Mouse (Mus musculus): Measurements from ENCODE around the gene Olfml1. TPM values are rescaled to one million over a fixed set of nuclear protein-coding genes. Genes with fewer than 3 reads are reported as not detected.

Gene Olfml1
- polyA plus RNA-seq, 1 experiment from 2014 or later, result 7.0 TPM

- Histone ChIP-seq H3K4me3 (no peak within 1 kb of the TSS), H3K9ac (no peak within 1 kb of the TSS), H3K27me3 (replicated peaks) (no peaks in the 10 kb centered on the region), H3K4me2 (replicated peaks) (no peak within 1 kb of the TSS), H3K4me1 (no peaks in the 10 kb centered on the region), H3K36me3 (no peaks in the 10 kb centered on the region), H3K27ac (no peak within 1 kb of the TSS), H3K9me3 (no peaks in the 10 kb centered on the region)
- 83% methylated on average over 2 of the region's 2 CpGs for WGBS
- ATAC-seq (ENCODE audit: low FRiP score, low read depth), result no peak
Observed at GRCm38 (mm10) chr7:107625061-107625460, 57.8 kb downstream of the Olfml1 start, which contains the start of gene 5330417H12Rik. Gene 5330417H12Rik, minus strand, starts transcription at chr7:107625161.

DNA sequence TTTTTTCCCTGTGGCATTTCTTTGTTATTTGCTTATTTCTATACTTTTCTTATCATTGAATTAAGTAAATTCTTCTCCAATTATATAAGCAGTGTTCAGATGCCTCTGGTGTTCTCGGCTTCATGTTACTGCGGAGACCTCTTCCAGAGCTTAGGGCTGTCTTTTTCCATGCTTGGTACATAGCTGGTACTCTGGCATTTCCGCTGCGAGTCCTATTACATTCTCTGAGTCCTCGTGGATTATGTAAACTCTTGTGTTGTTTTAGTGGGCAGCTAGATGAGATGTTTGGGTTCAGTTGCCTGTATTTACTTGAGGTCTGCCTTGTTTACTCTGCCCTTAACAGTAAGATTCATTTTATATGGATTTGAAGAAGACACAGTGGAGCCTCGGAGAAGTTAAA is 58.5 kb downstream of the Olfml1 start:
- 87% methylated on average over 6 of the region's 6 CpGs for WGBS
- Histone ChIP-seq H3K36me3 (no peaks in the 10 kb centered on the region), H3K4me2 (replicated peaks) (no peak overlapping the region), H3K4me3 (no peak overlapping the region), H3K9me3 (no peaks in the 10 kb centered on the region), H3K9ac (no peak overlapping the region), H3K27me3 (replicated peaks) (no peaks in the 10 kb centered on the region), H3K27ac (no peak overlapping the region), H3K4me1 (no peaks in the 10 kb centered on the region)
- no peak for ATAC-seq (ENCODE audit: low FRiP score, low read depth)

DNA sequence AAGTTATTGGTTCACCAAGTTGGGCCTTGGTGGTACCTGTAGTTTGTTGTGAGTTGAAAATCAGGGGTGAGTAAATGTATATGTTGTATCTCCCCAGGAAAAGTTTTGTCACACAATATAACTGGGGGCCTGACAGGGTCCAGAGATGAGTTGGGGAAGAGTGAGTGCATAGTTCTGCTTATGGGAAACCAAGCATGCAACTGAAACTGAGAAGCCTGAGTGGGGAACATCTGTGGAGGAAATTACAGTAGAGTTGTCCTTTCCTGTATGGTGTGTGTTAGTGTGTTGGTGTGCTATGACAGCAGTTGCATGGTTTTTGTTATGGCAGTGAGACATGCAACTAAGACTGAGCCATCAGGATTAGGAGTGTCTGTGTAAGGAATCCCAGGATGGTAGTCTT is 61.1 kb downstream of the Olfml1 start:
- no peak for ATAC-seq (ENCODE audit: low FRiP score, low read depth)
- Histone ChIP-seq H3K4me3 (no peak overlapping the region), H3K9me3 (no peaks in the 10 kb centered on the region), H3K9ac (no peak overlapping the region), H3K27me3 (replicated peaks) (no peaks in the 10 kb centered on the region), H3K4me1 (no peaks in the 10 kb centered on the region), H3K4me2 (replicated peaks) (no peak overlapping the region), H3K36me3 (no peaks in the 10 kb centered on the region), H3K27ac (no peak overlapping the region)

GRCm38 (mm10) chr7:107633201-107633600 is 66.0 kb downstream of the Olfml1 start:
- H3K9me3 ChIP-seq, result no peaks in the 10 kb centered on the region
- no peaks in the 10 kb centered on the region for H3K36me3 ChIP-seq
- no peaks in the 10 kb centered on the region for H3K27me3 ChIP-seq (replicated peaks)
- no peaks in the 10 kb centered on the region for H3K4me1 ChIP-seq
- no peak for ATAC-seq (ENCODE audit: low FRiP score, low read depth)
- 96% methylated on average over 4 of the region's 4 CpGs for WGBS
- no peak overlapping the region for H3K27ac ChIP-seq
- no peak overlapping the region for H3K9ac ChIP-seq
- H3K4me2 ChIP-seq (replicated peaks), result no peak overlapping the region
- H3K4me3 ChIP-seq, result no peak overlapping the region

GRCm38 (mm10) chr7:107637398-107637797 is 70.2 kb downstream of the Olfml1 start:
- H3K4me3 ChIP-seq, result no peak overlapping the region

DNA sequence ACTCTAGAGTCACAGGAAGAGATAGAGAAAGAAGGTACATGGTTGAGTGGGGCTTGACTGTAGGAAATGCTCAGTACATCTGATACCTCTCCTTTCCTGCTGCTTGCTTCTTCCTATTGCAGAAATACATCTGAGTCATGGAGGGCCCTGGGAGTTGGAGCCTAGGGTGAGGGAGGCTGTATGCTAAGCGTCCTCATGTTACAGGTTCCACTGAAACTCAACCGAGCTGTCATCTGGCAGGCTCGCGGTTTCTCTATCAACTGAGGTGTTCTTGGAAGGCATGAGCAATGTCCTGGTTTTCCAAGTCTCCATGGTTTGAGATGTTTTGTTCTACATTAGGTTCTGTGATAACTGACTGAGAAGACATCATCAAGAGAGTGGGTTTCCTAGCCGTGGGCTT is 70.8 kb downstream of the Olfml1 start:
- Histone ChIP-seq H3K4me1 (no peaks in the 10 kb centered on the region), H3K27me3 (replicated peaks) (no peaks in the 10 kb centered on the region), H3K4me2 (replicated peaks) (no peak overlapping the region), H3K27ac (no peak overlapping the region), H3K9ac (no peak overlapping the region), H3K9me3 (no peaks in the 10 kb centered on the region), H3K36me3 (no peaks in the 10 kb centered on the region), H3K4me3 (no peak overlapping the region)
- no peak for ATAC-seq (ENCODE audit: low FRiP score, low read depth)
- WGBS, result 89% methylated on average over 5 of the region's 5 CpGs

More at GRCm38 (mm10) chr7:107637398-107637797, 70.2 kb downstream of the Olfml1 start:
- no peak overlapping the region for H3K27ac ChIP-seq
- no peaks in the 10 kb centered on the region for H3K4me1 ChIP-seq
- H3K4me2 ChIP-seq (replicated peaks), result no peak overlapping the region
- no peaks in the 10 kb centered on the region for H3K27me3 ChIP-seq (replicated peaks)
- H3K9ac ChIP-seq, result no peak overlapping the region
- no peaks in the 10 kb centered on the region for H3K36me3 ChIP-seq
- no peaks in the 10 kb centered on the region for H3K9me3 ChIP-seq
- ATAC-seq (ENCODE audit: low FRiP score, low read depth), result no peak
- 90% methylated on average over 7 of the region's 7 CpGs for WGBS

Other genes with a start within 250 kb of the Olfml1 start
- gene Syt9, start 196.7 kb upstream of the Olfml1 start, polyA plus RNA-seq (2016; fragmentation: Nextera tagmentation; extraction: Ambion mirVana), result 5.9 and 7.9 TPM in 2 replicates
- 2.5 and 3.5 TPM in 2 replicates for gene Ppfibp2, start 27.8 kb downstream of the Olfml1 start, polyA plus RNA-seq (2016; fragmentation: Nextera tagmentation; extraction: Ambion mirVana)
- not detected in 2 replicates for gene 5330417H12Rik, start 57.7 kb downstream of the Olfml1 start, polyA plus RNA-seq (2016; fragmentation: Nextera tagmentation; extraction: Ambion mirVana)
- 0.10 and 0.17 TPM in 2 replicates for gene Cyb5r2, start 190.6 kb downstream of the Olfml1 start, polyA plus RNA-seq (2016; fragmentation: Nextera tagmentation; extraction: Ambion mirVana)
- gene Ovch2, start 233.8 kb downstream of the Olfml1 start, polyA plus RNA-seq (2016; fragmentation: Nextera tagmentation; extraction: Ambion mirVana), result not detected in 2 replicates
- not detected in 2 replicates for gene Olfr467, start 244.8 kb downstream of the Olfml1 start, polyA plus RNA-seq (2016; fragmentation: Nextera tagmentation; extraction: Ambion mirVana)